Mouse (Mus musculus): ENCODE data around the gene Bpifa3.
"Not testable (repeated sequence)": the region's sequence is repeated elsewhere in the genome, so short reads cannot be mapped to it uniquely, and the experiment has no call there.

Gene Bpifa3

DNA sequence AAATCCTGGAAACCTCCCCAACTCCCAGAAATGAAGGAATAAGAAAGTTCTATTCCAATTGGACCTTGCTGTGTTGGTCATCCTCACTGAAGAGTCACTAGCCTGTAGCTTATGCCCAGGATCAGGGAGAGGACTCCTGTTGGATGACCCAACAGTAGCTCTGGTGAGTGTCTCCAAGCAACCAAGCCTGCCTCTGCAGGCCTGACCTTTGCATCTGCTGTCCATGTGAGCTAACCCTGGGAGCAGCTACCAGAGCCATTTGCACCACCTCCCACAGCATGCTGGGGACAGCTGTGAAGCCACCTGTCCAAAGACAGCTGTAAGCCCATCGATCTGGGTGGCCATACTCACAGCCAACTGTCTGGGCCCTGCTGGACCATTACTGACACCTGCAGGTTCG, at the start of gene Bpifa3:
Gene Bpifa3, plus strand, starts transcription at position 217 of the 400 bp plus-strand sequence.
- no peak for DNase-seq (ENCODE audit: extremely low read depth, low read depth, low spot score)

DNA sequence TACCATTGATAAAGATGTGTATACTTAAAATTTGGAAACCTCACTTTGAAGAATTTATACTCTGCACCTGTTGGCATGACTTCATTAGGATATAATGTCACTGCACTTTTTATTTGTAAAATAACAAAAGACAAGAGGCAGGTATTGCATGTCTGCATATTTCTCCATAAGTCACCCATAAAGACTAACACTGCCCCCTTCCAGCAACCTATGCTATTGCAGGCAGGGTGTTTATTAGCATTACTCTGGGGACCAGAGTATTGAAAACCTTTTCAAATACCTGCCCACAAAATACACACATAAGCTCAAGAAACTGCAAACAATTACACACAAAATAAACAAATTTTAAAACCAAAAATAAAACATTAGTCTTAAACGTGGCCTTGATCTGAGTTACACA, 32.4 kb upstream of the Bpifa3 start:
- no peak for DNase-seq (ENCODE audit: extremely low read depth, low read depth, low spot score)

DNA sequence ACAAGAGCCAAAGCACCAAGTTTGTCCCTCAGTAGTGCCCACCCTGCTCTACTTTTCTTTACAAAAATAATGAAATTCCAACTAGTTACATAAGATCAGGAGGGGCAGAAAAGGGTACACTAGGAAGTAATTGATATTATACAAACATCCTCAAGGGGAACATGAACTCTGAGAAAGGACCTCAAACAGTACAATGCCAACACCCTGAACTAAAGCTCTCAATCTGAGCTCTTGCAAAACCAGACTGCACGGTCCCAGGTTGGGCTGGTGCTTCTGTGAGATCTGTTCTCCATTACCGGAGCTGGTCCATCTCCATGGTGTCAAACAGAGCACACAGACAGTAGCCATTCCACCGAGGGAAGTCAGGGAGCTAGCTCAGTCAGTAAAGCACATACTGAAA, 12.8 kb upstream of the Bpifa3 start:
- no peak for DNase-seq (ENCODE audit: extremely low read depth, low read depth, low spot score)

DNA sequence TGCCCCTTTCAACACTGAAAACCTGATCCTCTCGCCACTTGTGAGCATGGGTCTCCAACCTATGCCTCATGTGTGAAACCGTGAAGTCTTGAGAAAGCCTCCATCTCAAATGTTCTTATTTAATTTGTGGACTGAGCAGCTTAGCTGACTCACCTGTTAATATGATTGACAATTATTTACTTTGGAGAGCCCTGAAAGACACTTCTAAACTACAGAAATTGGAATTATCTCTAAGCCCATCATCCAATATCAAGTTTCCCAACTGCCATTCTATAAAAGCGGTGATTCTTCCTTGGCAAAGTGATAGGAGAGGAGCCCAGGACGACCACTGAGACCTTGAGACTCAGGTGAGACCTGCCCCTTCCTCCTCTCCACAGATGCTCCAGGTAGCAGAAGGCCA, 12.4 kb downstream of the Bpifa3 start, which contains the start of gene Bpifa1:
Gene Bpifa1, plus strand, starts transcription at position 301 of the 400 bp plus-strand sequence.
- no peak for DNase-seq (ENCODE audit: extremely low read depth, low read depth, low spot score)

DNA sequence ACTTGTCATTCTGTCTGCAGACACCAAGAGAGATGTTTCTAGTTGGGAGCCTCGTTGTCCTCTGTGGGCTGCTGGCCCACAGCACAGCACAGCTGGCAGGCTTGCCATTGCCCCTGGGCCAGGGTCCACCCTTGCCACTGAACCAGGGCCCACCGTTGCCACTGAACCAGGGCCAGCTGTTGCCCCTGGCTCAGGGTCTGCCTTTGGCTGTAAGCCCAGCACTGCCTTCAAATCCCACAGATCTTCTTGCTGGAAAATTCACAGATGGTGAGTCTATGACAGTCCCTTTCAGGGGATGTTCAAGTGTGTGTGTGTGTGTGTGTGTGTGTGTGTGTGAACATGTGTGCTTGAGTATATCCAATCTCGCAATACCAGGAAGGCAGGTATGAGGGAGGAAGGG, 13.6 kb downstream of the Bpifa3 start:
- DNase-seq (ENCODE audit: extremely low read depth, low read depth, low spot score), result no peak

DNA sequence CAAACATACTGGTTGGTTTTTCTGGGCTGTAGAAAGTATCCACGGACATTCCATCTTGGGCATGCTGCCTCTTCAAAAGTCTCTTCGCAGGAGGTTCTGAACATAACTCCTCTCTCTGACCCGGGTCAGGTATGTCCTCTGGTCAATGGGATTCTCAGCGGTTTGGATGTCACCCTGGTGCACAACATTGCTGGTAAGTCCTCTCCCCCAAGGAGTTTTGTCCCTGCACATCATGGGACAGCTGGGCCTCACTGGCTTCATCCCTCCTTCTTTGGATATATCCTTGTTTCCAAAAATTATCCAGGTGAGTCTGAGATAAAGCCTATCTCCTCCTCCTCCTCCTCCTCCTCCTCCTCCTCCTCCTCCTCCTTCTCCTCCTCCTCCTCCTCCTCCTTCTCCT, 17.4 kb downstream of the Bpifa3 start:
- DNase-seq (ENCODE audit: extremely low read depth, low read depth, low spot score), result no peak

DNA sequence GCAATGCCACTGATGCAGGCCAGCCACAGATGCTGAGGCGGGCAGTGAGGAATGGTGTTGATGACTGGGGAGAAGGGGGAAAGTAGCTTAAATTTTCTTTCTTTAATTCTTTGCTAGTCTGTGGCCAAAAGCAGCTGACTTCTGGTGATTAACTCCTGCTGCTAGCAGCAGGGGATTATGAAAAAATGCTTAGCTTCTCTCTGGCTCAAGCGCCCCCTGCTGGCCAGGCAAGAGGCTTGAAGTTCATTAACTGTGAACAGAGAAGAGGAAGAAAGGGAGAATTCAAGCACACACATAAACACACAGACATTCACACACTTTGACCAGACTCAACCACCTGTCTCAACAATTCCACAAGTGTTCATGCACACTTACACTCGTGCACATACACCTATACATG, 28.3 kb downstream of the Bpifa3 start:
- no peak for DNase-seq (ENCODE audit: extremely low read depth, low read depth, low spot score)

DNA sequence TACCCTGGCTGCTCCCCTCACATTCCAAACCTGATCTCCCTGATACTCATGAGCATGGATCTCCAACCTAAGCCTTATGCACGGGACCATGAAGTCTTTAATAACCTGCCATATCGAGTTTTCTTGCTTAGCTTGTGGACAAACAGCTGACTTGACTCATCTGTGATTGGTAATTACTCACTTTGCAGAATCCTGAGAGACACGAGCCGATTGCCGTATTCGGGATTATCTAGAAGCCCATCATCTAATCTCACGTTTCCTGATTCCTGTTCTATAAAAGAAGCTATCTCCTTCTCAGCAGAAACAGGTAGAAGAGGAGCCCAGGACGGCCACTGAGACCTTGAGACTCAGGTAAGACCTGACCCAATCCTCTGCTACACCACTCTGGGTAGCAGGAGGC, 32.2 kb downstream of the Bpifa3 start, which contains the start of gene Bpifa5:
Gene Bpifa5, plus strand, starts transcription at position 301 of the 400 bp plus-strand sequence.
- DNase-seq (ENCODE audit: extremely low read depth, low read depth, low spot score), result no peak

DNA sequence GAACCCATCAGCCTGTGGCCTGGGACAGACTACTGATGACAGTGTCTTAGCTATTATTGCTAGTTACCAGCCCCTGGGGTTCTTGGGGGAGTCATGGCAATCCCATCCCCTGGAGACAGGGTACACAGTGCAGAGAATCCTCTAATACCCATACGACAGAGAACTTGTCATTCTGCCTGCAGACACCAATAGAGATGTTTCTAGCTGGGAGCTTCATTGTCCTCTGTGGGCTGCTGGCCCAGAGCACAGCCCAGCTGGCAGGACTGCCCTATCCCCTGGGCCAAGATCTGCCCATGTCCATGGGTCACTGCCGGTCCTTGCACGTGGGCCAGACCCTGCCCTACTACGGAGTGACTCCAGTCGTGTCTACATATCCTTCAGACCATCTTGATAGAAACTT, 33.2 kb downstream of the Bpifa3 start:
- DNase-seq (ENCODE audit: extremely low read depth, low read depth, low spot score), result no peak

DNA sequence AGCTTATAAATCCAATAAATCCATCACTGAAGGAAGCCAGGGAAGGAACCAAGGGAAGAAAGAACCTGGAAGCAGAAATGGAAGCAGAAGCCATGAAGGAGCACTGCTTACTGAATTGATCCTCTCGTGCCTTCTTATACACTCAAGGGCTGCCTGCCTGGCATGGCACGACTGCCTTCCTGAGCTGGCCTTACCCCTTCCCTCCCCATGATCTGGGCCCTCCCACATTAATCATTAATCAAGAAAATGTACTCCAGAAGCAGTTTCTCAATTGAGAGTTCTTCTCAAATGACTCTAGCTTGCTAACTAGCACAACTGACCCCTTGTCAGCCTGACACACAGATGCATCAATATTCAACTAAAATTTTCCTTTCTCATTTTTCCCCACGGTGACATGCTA, 39.0 kb downstream of the Bpifa3 start:
- no peak for DNase-seq (ENCODE audit: extremely low read depth, low read depth, low spot score)

DNA sequence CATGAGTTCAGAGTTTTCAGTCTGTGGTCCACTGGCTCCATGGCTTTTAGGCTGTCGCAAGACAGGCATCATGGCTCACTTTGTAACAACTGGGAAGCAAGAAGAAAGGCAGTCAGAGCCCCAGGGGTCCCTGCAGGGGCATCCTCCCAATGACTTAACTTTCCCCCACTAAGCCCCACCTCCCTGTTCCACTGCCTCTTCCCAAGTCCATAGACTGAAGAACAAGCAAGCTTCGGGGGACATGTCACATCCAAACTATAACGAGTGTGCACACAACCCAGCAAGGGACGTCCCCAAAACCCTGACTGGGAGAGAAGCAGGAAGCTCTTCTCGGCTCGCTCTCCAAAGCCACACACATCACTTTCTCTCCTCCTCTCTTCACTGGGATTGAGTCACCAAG, 41.5 kb downstream of the Bpifa3 start:
- DNase-seq (ENCODE audit: extremely low read depth, low read depth, low spot score), result no peak

DNA sequence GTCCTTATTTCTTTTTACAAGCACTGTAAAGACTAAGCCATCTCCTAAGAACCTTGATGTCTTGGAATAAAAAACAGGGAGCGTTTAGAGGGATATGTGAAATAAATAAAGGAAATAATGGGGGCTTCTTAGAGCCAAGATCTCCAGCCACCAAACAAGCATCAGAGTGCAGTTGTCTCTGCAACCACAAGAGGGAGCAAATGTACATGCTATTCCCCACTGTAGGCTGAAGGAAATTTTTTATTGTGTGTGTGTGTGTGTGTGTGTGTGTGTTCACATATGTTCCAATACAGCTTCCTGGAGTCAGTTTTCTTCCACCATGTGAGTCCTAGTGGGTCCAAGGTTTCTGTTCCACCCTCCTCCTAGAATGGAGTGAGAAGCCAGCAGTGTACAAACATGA, 43.2 kb downstream of the Bpifa3 start:
- no peak for DNase-seq (ENCODE audit: extremely low read depth, low read depth, low spot score)

DNA sequence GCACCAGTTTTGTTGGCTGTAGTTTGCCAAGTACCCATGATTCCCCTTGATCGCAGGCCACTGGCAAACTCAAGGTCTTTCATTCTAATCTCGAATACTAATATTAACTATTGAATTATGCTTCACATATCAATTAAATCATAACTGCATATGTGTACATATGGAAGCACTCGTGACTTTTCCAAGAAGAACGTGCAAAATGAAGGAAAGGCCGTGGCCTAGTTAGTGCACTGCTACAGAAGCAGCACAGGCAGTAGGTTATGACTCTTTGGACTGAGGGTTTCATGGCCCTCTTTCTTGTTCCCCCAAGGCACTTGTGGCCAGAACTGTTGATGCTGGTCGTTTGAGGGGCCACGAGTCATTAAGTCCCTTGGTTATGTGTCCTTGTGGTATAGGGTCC, 51.8 kb downstream of the Bpifa3 start:
- DNase-seq (ENCODE audit: extremely low read depth, low read depth, low spot score), result not testable (repeated sequence)

DNA sequence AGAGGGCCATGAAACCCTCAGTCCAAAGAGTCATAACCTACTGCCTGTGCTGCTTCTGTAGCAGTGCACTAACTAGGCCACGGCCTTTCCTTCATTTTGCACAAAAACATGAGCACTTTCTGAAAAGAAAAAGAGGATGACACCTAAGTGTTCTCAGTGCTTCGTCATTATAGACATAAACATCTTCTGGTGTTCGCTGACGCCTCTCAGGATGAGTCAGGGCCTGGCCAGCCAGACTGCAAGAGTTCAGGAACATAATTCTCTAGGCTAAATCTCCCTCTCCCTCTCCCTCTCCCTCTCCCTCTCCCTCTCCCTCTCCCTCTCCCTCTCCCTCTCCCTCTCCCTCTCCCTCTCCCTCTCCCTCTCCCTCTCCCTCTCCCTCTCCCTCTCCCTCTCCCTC, 52.9 kb downstream of the Bpifa3 start:
- DNase-seq (ENCODE audit: extremely low read depth, low read depth, low spot score), result not testable (repeated sequence)

DNA sequence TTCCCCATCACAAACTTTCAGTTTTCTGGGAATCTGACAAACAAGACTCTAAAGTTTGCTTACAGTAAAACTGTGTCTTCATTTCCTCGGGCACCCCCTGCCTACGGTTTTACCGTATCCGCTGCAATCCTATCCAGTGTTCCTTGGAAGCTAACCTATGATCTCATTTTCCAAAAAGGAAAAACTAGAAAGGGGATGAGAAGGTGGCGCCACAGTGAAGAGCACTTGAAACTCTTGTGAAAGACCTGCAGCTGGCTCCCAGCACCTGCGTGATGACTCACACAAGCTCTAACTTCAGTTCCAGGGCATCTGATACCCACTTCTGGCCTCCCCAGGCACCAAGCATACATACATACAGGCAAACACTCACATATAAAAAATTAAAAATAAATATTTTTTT, 55.2 kb downstream of the Bpifa3 start:
- no peak for DNase-seq (ENCODE audit: extremely low read depth, low read depth, low spot score)

DNA sequence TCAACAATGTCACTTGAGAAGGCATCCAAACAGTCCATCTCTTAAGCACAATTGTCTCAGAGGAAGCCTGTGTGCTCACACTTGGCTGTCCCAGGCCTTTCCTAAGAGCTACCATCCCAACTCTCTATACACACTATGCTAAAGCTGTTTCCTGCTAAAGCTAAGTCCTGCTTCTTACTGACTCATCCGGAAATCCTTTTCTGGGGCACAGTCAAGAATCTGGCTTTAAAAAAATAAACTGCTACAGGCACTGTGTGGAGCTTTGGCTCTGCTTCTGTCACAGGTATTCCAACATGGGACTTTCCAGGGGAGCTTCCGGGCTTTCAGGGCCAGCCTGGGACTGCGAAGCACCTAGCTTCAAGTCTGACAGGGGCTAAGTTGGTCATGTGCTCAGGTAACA, 55.6 kb downstream of the Bpifa3 start:
- DNase-seq (ENCODE audit: extremely low read depth, low read depth, low spot score), result no peak

DNA sequence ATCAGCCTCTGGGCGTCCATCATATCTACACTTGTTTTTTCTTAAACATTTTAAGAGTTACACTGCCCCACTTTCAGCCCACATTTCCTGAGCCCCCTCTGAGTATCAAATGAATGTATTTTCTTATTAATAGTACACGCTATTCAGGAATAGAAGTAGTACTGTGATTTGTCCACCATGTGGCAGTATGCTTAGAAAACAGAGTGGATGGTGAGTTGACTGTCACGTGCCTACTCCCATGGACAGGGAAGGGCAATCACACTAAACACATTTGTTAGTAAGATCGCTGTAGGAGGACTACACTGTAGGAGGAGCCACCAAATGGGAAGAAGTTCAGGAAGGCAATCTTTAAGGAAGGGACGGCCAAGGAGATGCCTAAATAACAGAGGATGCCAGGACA, 57.3 kb downstream of the Bpifa3 start:
- DNase-seq (ENCODE audit: extremely low read depth, low read depth, low spot score), result no peak
